Mouse (Mus musculus): ENCODE measurements around the gene 4930402H24Rik.

GRCm38 (mm10) chr2:130814492-130814891 lies 91.7 kb downstream of the 4930402H24Rik start:
- TF ChIP-seq ZKSCAN1 (IDR thresholded peaks at IDR 0.05; ENCODE audit: low read depth, low read length) (no peak), ZNF384 (IDR thresholded peaks at IDR 0.05; ENCODE audit: low read depth, low read length) (no peak), SMC3 (IDR thresholded peaks at IDR 0.05; ENCODE audit: low read depth, low read length) (no peak), POLR2AphosphoS2 (IDR thresholded peaks at IDR 0.05; ENCODE audit: low read length) (no peak)
